45 mouse cellular contexts compared by ENCODE assay signal in genomic region chr6:128416169-128416568, GRCm38 (mm10). TPM values are rescaled to one million over a fixed set of nuclear protein-coding genes. Genes with fewer than 3 reads are reported as not detected.
"Had no signal": no experiment of that assay in that cellular context is flagged by ENCODE, and none has a peak within 500 bp of the region (broad histone marks: within the 10 kb centered on the region; RNA-seq: fewer than 3 reads in every experiment).

No protein-coding gene starts in this region.

- H3K9ac ChIP-seq: limb, embryonic 12.5 days; limb, embryonic 13.5 days; limb, embryonic 15.5 days; liver, embryonic 12.5 days; liver, embryonic 13.5 days; liver, embryonic 14.5 days; liver, embryonic 15.5 days; liver, postnatal 0 days; lung, embryonic 14.5 days; lung, embryonic 15.5 days; midbrain, embryonic 12.5 days; midbrain, embryonic 13.5 days; midbrain, embryonic 15.5 days; neural tube, embryonic 12.5 days had no signal

- H3K4me1 ChIP-seq: limb, embryonic 10.5 days; limb, embryonic 12.5 days; limb, embryonic 13.5 days; limb, embryonic 15.5 days; lung, embryonic 15.5 days; midbrain, embryonic 10.5 days; midbrain, embryonic 12.5 days; midbrain, embryonic 15.5 days; neural tube, embryonic 12.5 days had no signal

- H3K9me3 ChIP-seq: limb, embryonic 10.5 days; limb, embryonic 12.5 days; limb, embryonic 13.5 days; limb, embryonic 15.5 days; liver, embryonic 12.5 days; liver, embryonic 13.5 days; liver, embryonic 15.5 days; lung, embryonic 15.5 days; megakaryocyte, embryonic 14.5 days; midbrain, embryonic 10.5 days; midbrain, embryonic 12.5 days; midbrain, embryonic 13.5 days; midbrain, embryonic 15.5 days; neural tube, embryonic 12.5 days had no signal

- H3K4me3 ChIP-seq: limb, embryonic 10.5 days; limb, embryonic 12.5 days; limb, embryonic 13.5 days; limb, embryonic 15.5 days; liver, embryonic 12.5 days; liver, embryonic 13.5 days; liver, embryonic 15.5 days; lung, embryonic 15.5 days; megakaryocyte, embryonic 14.5 days; midbrain, embryonic 10.5 days; midbrain, embryonic 12.5 days; midbrain, embryonic 13.5 days; midbrain, embryonic 15.5 days; myocyte; neural tube, embryonic 12.5 days had no signal

- H3K27me3 ChIP-seq: limb, embryonic 12.5 days; limb, embryonic 13.5 days; limb, embryonic 15.5 days; liver, embryonic 12.5 days; liver, embryonic 13.5 days; liver, embryonic 15.5 days; lung, embryonic 15.5 days; megakaryocyte, embryonic 14.5 days; midbrain, embryonic 12.5 days; midbrain, embryonic 13.5 days; midbrain, embryonic 15.5 days; neural tube, embryonic 12.5 days had no signal

- H3K4me2 ChIP-seq: limb, embryonic 12.5 days; limb, embryonic 13.5 days; limb, embryonic 15.5 days; liver, embryonic 11.5 days; liver, embryonic 12.5 days; liver, embryonic 13.5 days; liver, embryonic 15.5 days; lung, embryonic 14.5 days; lung, embryonic 15.5 days; midbrain, embryonic 11.5 days; midbrain, embryonic 12.5 days; midbrain, embryonic 13.5 days; midbrain, embryonic 15.5 days; neural tube, embryonic 12.5 days had no signal

- ATAC-seq: liver, embryonic 12.5 days; liver, postnatal 0 days; lung, postnatal 0 days; midbrain, embryonic 13.5 days; midbrain, embryonic 15.5 days; midbrain, embryonic 16.5 days had no signal

- DNase-seq: left cerebral cortex, postnatal 4 days; liver; liver, embryonic 13.5 days; liver, postnatal 0 days; lung, adult 18-20 months; lung, adult 2 months; lung, embryonic 14.5 days; lung, postnatal 14 days; lung, postnatal 36 days; lung, postnatal 4 days had no signal

- H3K27ac ChIP-seq: limb, embryonic 10.5 days; limb, embryonic 12.5 days; limb, embryonic 13.5 days; limb, embryonic 15.5 days; liver, embryonic 12.5 days; liver, embryonic 13.5 days; liver, embryonic 14.5 days; liver, embryonic 15.5 days; lung, embryonic 15.5 days; macrophage; midbrain, embryonic 10.5 days; midbrain, embryonic 12.5 days; midbrain, embryonic 13.5 days; midbrain, embryonic 15.5 days; neural tube, embryonic 12.5 days had no signal

RNA-seq across cellular contexts. Expression of gene Nrip2, which starts 17.1 kb away (rescaled TPM):
- total RNA-seq: megakaryocyte progenitor cell, adult 5-6 weeks; megakaryocyte-erythroid progenitor cell, adult 5-6 weeks; monocyte, adult 5-6 weeks had no signal
- polyA plus RNA-seq: liver, adult 2 months; macrophage had no signal

RNA-seq across cellular contexts. Expression of gene Gm44596, which starts 40.9 kb away (rescaled TPM):
- total RNA-seq: left cerebral cortex, adult 8-10 months; left cerebral cortex, postnatal 10 days; left cerebral cortex, postnatal 14 days; left cerebral cortex, postnatal 25 days; left cerebral cortex, postnatal 4 days; liver, adult 2 months; megakaryocyte progenitor cell, adult 5-6 weeks; megakaryocyte, adult 5-6 weeks; megakaryocyte-erythroid progenitor cell, adult 5-6 weeks; midbrain, postnatal 0 days; monocyte, adult 5-6 weeks had no signal
- polyA plus RNA-seq: limb, embryonic 10.5 days; limb, embryonic 11.5 days; limb, embryonic 12.5 days; limb, embryonic 13.5 days; limb, embryonic 14.5 days; limb, embryonic 15.5 days; liver, adult 2 months; liver, embryonic 11.5 days; liver, embryonic 12.5 days; liver, embryonic 13.5 days; liver, embryonic 14.5 days; liver, embryonic 15.5 days; liver, embryonic 16.5 days; liver, postnatal 0 days; lung, adult 2 months; lung, embryonic 14.5 days; lung, embryonic 15.5 days; lung, embryonic 16.5 days; lung, postnatal 0 days; macrophage; midbrain, embryonic 10.5 days; midbrain, embryonic 11.5 days; midbrain, embryonic 12.5 days; midbrain, embryonic 13.5 days; midbrain, embryonic 15.5 days; midbrain, embryonic 16.5 days; midbrain, postnatal 0 days; myocyte; neural tube, embryonic 11.5 days; neural tube, embryonic 12.5 days had no signal

RNA-seq across cellular contexts. Expression of gene Tex52, which starts 40.9 kb away (rescaled TPM):
- total RNA-seq: left cerebral cortex, postnatal 10 days; liver, adult 2 months; megakaryocyte progenitor cell, adult 5-6 weeks; monocyte, adult 5-6 weeks had no signal
- polyA plus RNA-seq: liver, adult 2 months; liver, embryonic 11.5 days; liver, embryonic 12.5 days; liver, embryonic 13.5 days; liver, embryonic 16.5 days; liver, postnatal 0 days; macrophage had no signal
